Mouse (Mus musculus) midbrain, embryonic 15.5 days (tissue): ENCODE data around the gene Taf6. TPM values are rescaled to one million over a fixed set of nuclear protein-coding genes. Genes with fewer than 3 reads are reported as not detected.

Source experiments
- ATAC-seq: fragments of 200-750 bp; cut with Nextera tagmentation; replicated peaks from 2 replicates; pipeline ENCODE4 v1.8.0; 2017; ENCODE audit warnings: moderate TSS enrichment
- H3K27ac ChIP-seq: fragments of 300-500 bp; sonication (generic); 2 replicates; pipeline ENCODE4 v1.5.1; 2015; ENCODE audit warnings: mild to moderate bottlenecking, inconsistent platforms
- H3K27me3 ChIP-seq: fragments of 300-500 bp; sonication (generic); replicated peaks from 2 replicates; pipeline ENCODE4 v1.6.1; 2015; ENCODE audit warnings: inconsistent platforms
- H3K36me3 ChIP-seq: fragments of 300-500 bp; sonication (generic); replicated peaks from 2 replicates; pipeline ENCODE4 v1.6.1; 2015; ENCODE audit warnings: inconsistent platforms
- H3K4me1 ChIP-seq: fragments of 300-500 bp; sonication (generic); 2 replicates; pipeline ENCODE4 v1.6.1; 2015; ENCODE audit warnings: inconsistent platforms
- H3K4me2 ChIP-seq: fragments of 300-500 bp; sonication (generic); 2 replicates; pipeline ENCODE4 v1.6.1; 2015; ENCODE audit warnings: inconsistent platforms, mild to moderate bottlenecking, moderate library complexity
- H3K4me3 ChIP-seq: fragments of 300-500 bp; sonication (generic); 2 replicates; pipeline ENCODE4 v1.5.1; 2015; ENCODE audit warnings: mild to moderate bottlenecking, inconsistent platforms
- H3K9ac ChIP-seq: fragments of 300-500 bp; sonication (generic); 2 replicates; pipeline ENCODE4 v1.6.1; 2015; ENCODE audit warnings: mild to moderate bottlenecking, inconsistent platforms
- H3K9me3 ChIP-seq: fragments of 300-500 bp; sonication (generic); 2 replicates; pipeline ENCODE4 v1.6.1; 2016; ENCODE audit warnings: inconsistent platforms
- WGBS: fragments of 180-500 bp; shearing (Covaris S2); methylation state at CpG from one replicate; pipeline ENCODE4 v1.1.7; 2015; ENCODE audit warnings: mixed read lengths; 5-methylcytosine and 5-hydroxymethylcytosine counted together
- polyA plus RNA-seq: library from polyadenylated mRNA; unstranded; fragments of >200 nt; fragmentation: Nextera tagmentation; extraction: Ambion mirVana; gene quantifications from 2 replicates; pipeline ENCODE4 v1.2.1, GENCODE M21; 2015

The Taf6 gene
- polyA plus RNA-seq, 1 experiment from 2014 or later, result 83.6 TPM

DNA sequence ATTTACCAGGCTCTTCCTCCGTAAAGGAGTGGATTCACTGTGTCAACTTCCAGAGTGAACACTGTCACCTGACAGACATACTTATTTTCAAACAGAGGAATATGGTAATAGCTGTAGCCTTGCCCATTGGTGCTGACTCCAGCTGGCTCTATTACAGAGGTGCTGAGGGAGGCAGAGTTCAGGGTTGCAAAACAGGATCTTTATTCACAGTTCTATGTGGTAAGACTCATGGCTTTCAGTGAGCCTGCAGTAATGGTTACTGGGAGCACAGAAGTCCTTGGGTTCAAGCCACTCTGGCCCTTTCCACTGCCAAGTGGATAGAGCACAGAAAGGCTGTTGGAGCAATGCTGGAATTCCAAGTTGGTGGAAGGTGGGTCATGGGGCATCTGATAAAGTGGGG lies 20.0 kb upstream of the Taf6 start:
- H3K4me1 ChIP-seq, result no peaks in the 10 kb centered on the region
- H3K4me2 ChIP-seq, result no peak overlapping the region
- no peak overlapping the region for H3K9ac ChIP-seq
- no peaks in the 10 kb centered on the region for H3K27me3 ChIP-seq
- no peak overlapping the region for H3K4me3 ChIP-seq
- H3K27ac ChIP-seq, result no peak overlapping the region
- H3K36me3 ChIP-seq, result no peaks in the 10 kb centered on the region
- H3K9me3 ChIP-seq, result no peaks in the 10 kb centered on the region; the same call in 1 of the 2 replicates
- no peak for ATAC-seq
- 79% methylated on average over 1 of the region's 1 CpGs for WGBS

DNA sequence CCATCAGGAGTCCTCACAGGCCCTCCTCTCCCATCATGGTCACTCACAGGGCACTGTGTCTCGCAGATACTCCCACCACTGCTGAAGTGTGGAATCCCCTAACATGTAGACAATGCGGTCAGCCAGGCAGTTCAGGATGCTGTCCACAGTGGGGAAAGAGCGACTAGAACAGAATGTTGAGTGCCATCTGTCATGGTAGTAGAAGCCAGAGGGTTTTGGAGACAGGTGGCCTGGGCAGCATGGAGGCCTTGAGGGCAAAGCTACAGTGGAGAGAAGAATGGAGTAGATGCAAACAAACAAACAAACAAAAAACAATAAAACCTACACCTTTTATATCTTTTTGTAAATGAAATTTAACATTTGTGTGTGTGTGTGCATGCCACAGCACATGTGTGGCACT lies 14.8 kb upstream of the Taf6 start:
- no peak overlapping the region for H3K4me2 ChIP-seq
- ATAC-seq, result no peak
- no peaks in the 10 kb centered on the region for H3K4me1 ChIP-seq
- H3K9ac ChIP-seq, result no peak overlapping the region
- WGBS, result 78% methylated on average over 3 of the region's 3 CpGs
- H3K9me3 ChIP-seq, result no peaks in the 10 kb centered on the region; the same call in 1 of the 2 replicates
- no peaks in the 10 kb centered on the region for H3K27me3 ChIP-seq
- no peak overlapping the region for H3K27ac ChIP-seq
- no peaks in the 10 kb centered on the region for H3K36me3 ChIP-seq
- H3K4me3 ChIP-seq, result no peak overlapping the region

DNA sequence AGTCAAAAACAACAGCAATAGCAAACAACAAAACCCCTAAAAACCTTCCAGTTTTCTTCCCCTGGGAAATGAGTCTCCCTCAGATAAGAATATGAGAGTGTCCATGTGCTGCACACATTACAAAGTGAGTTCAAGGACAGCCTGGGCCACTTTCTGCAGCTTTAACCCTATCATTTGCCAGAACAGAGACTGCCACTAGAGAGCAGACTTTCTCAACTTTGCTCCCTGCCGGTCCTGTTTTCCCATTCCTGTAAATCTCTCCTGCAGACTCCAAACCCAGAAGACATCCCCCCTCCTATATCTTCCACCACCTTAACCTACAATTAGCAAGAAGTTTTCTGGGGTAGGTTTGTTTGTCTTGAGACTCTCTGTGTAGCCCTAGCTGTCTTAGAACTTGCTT lies 12.3 kb upstream of the Taf6 start:
- WGBS, result 5% methylated on average over 1 of the region's 1 CpGs
- no peak for ATAC-seq

DNA sequence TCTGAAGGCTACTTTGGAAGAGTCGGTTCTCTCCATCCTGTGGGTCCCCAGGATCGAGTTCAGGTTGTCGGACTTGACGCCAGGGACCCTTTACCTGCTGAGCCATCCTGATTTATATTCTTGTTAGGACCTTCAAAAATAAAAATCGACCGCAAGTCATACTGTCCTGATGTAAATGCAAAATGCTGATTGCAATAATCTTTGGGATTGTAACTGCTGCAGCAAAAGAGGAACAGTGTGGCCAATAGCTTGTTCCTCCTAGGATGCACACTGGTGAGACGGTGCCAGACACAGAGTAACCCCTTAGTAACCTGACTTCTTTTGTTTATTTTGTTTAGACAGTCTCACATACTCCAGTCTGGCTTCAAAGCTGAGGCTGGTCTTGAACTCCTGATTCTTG lies 8.2 kb upstream of the Taf6 start:
- Histone ChIP-seq H3K27me3 (no peaks in the 10 kb centered on the region), H3K4me2 (peak overlapping the region; percentile 66), H3K36me3 (peaks cover 12% of the 10 kb centered on the region), H3K4me3 (peak overlapping the region; percentile 73), H3K27ac (peak overlapping the region; percentile 92), H3K9me3 (no peaks in the 10 kb centered on the region), H3K4me1 (peaks cover 21% of the 10 kb centered on the region), H3K9ac (peak overlapping the region; percentile 86)
- WGBS, result 70% methylated on average over 7 of the region's 7 CpGs
- no peak for ATAC-seq

More for the DNA sequence above, 12.3 kb upstream of the Taf6 start:
- H3K27me3 ChIP-seq, result no peaks in the 10 kb centered on the region
- H3K9ac ChIP-seq, result no peak overlapping the region
- H3K4me2 ChIP-seq, result no peak overlapping the region
- peaks cover 13% of the 10 kb centered on the region for H3K4me1 ChIP-seq
- H3K9me3 ChIP-seq, result no peaks in the 10 kb centered on the region; the same call in 1 of the 2 replicates
- no peak overlapping the region for H3K4me3 ChIP-seq
- no peaks in the 10 kb centered on the region for H3K36me3 ChIP-seq
- no peak overlapping the region for H3K27ac ChIP-seq

DNA sequence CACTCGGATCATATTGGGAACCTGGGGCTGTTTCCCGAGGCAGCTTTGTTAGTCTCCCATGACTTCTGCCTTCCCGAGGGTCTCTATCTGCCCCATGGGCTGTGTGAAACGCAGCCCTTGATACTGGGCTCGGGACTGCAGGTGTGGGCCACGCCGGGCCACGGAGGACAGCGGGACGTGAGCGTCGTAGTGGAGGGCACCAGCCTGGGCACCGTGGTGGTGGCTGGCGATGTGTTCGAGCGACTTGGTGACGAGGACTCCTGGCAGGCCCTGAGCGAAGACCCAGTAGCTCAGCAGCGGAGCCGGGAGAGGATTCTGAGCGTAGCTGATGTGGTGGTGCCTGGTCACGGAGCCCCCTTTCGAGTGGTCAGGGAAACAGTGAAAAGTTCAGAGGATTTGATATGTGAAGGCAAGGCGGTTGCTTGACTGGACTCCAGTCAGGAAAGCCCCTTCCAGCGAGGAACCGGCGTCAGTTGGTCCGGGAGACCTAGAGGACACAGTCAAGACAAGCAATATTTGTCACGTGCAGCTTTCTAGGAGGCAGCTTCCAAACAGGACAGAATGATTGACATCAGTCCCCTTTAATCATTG lies 7.6 kb upstream of the Taf6 start:
- H3K4me2 ChIP-seq, result peak overlapping the region; percentile 66
- no peaks in the 10 kb centered on the region for H3K9me3 ChIP-seq
- peaks cover 12% of the 10 kb centered on the region for H3K36me3 ChIP-seq
- no peaks in the 10 kb centered on the region for H3K27me3 ChIP-seq
- H3K9ac ChIP-seq, result peak overlapping the region; percentile 86
- H3K4me3 ChIP-seq, result peak overlapping the region; percentile 73
- peak; percentile 72 for ATAC-seq
- H3K27ac ChIP-seq, result peak overlapping the region; percentile 92
- 1% methylated on average over 29 of the region's 29 CpGs for WGBS
- peaks cover 21% of the 10 kb centered on the region for H3K4me1 ChIP-seq

DNA sequence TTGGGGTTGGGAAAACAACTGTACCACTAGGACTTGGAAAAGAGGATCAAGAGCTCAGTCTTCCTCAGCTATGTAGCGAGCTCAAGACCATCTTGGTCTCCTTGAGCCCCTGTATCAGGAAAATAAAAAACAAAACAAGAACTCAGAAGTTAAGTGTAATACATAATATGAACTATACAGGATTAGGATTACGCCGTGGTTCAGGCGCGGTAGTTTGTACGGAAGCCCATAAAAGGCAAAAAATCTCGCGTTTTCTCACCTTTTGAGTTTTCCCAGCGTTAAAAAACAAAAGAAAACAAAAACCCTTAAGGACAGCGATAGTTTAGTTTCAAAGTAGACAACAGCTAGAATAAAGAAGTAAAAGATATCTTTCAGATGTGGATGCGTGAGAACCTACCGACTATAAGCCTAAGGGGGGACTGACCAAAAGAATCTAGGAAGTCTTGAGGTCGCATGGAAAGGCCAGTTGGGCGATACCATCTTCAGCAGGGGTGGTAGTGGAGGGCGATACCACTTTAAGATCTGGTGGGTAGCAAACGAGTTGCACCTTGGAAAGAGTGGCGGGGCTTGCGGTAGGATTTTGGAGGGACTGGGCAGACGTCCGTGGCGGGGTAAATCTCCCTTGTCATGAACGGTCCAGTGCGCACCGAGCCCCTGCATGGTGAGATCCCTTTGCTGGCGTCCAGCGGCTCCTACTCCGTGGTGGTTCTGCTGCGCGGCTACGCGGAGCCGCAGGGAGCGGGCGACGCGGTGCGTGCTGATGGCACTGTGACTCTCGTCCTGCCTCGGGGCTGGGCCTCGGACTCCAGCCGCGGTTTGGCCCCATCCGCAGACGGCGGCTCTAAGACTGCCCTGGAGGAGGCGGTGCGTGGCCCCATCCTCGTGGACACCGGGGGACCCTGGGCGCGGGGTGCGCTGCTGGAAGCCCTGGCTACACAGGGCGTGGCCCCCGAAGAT lies 6.8 kb upstream of the Taf6 start, which contains the start of gene Mblac1:
Gene Mblac1 (plus strand): TSS at position 544 of the 957 bp plus-strand sequence.
- peaks cover 21% of the 10 kb centered on the region for H3K4me1 ChIP-seq
- peak; percentile 87 for ATAC-seq
- peak within 1 kb of the TSS; percentile 66 for H3K4me2 ChIP-seq
- no peaks in the 10 kb centered on the region for H3K27me3 ChIP-seq
- H3K9ac ChIP-seq, result peak within 1 kb of the TSS; percentile 86
- peaks cover 12% of the 10 kb centered on the region for H3K36me3 ChIP-seq
- WGBS, result 6% methylated on average over 54 of the region's 54 CpGs
- H3K9me3 ChIP-seq, result no peaks in the 10 kb centered on the region
- H3K27ac ChIP-seq, result peak within 1 kb of the TSS; percentile 92
- H3K4me3 ChIP-seq, result peak within 1 kb of the TSS; percentile 73

DNA sequence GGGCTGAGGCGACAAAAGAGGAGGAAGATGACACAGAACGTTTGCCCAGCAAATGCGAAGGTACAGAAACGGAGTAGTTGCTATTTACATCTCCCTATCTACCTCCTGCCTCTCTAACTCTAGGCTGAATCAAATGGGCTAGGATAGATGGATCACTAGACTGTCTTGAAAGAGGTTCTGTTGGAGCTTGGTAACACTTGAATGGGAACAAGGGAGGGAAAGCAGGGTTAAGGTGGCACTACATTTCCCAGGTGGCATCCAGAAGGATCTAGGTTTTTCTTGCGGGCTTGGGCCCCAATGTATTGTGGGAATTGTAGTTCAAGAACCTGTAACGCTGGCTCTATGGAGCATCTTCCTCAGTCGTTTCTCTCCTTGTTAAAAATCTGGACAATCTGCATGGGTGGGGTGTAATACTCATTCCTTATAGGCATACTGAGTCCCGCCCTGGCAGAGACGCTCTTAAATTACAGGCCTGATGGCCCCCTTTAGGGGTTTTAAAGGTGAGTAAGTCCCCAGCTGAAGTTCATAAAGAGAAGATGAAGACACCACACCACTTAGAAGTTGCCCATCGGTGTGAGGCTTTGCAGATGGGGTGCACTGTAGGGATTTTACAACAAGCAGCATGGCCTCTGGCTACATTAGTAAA lies 533 bp upstream of the Taf6 start:
- H3K27me3 ChIP-seq, result no peaks in the 10 kb centered on the region
- peak; percentile 86 for ATAC-seq
- H3K4me2 ChIP-seq, result peak overlapping the region; percentile 71
- no peaks in the 10 kb centered on the region for H3K9me3 ChIP-seq
- 0% methylated on average over 10 of the region's 10 CpGs for WGBS
- peak overlapping the region; percentile 71 for H3K9ac ChIP-seq
- H3K27ac ChIP-seq, result peak overlapping the region; percentile 84
- peak overlapping the region; percentile 71 for H3K4me3 ChIP-seq
- peaks cover 22% of the 10 kb centered on the region for H3K4me1 ChIP-seq
- H3K36me3 ChIP-seq, result peaks cover 15% of the 10 kb centered on the region

DNA sequence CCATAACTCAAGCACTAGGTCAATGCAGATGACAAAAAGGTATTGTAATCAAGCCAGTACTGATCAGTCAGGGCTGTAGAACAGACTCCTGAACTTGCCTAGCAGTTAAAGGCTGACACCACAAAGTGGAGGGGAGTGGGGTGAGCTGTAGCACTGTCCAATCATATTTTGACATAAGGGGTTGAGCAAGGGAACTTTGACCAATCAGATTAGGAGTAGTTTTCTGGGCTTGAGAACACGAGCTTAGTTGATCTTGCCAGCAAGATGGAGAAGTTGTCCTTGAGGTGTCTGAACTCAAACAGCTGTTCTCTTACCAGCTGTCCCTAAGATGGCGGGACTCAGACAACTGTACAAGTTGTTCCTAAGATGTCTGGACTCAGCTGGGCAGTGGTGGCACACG lies 14.0 kb downstream of the Taf6 start:
- no peak for ATAC-seq
- WGBS, result 87% methylated on average over 3 of the region's 3 CpGs
- H3K9me3 ChIP-seq, result no peaks in the 10 kb centered on the region
- H3K36me3 ChIP-seq, result peaks cover 25% of the 10 kb centered on the region
- H3K4me1 ChIP-seq, result peaks cover 30% of the 10 kb centered on the region
- no peak overlapping the region for H3K27ac ChIP-seq
- H3K4me2 ChIP-seq, result no peak overlapping the region
- H3K27me3 ChIP-seq, result no peaks in the 10 kb centered on the region
- no peak overlapping the region for H3K9ac ChIP-seq
- H3K4me3 ChIP-seq, result no peak overlapping the region

DNA sequence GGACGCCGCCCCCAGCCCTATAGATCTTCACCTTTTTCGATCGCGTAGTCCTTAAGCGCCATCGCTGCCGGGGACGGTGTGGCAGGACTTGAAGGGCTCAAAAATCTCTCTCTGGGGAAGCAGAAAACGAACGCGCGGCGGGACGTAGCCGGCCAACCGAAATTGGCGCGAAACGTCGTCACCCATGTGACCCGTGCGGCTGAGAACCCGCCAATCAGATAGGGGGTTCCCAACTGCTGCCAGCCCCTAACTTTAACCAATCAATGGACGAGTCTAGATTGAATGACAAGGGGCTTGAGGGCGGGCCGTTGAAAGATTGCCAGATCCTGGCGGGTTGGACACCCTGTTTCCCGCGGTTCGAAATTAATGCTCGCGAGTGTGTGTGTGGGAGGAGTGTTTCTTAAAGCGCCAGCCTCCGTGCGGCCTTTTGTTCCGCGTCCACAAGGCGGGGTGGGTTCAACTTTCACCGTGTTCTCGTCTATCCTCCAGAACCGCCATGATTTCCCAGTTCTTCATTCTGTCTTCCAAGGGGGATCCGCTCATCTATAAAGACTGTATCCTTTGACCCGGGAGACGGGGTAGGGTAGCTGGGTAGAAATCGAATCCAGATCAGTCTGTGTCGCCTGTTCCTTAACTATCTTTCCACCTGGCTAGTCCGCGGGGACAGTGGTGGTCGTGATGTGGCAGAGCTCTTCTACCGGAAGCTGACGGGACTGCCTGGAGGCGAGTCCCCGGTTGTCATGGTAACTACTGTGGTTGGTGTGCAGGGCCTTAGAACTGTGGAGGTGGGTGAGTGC lies 15.4 kb downstream of the Taf6 start, which contains the start of the genes Ap4m1 and Mcm7:
Gene Ap4m1 (plus strand): TSS at position 308 of the 797 bp plus-strand sequence.
Gene Mcm7 (minus strand): TSS at position 728 of the 797 bp plus-strand sequence.
- under 1% methylated on average over 54 of the region's 54 CpGs for WGBS
- peak; percentile 96 for ATAC-seq
- H3K9ac ChIP-seq, result peak within 1 kb of the TSS; percentile 51
- no peaks in the 10 kb centered on the region for H3K27me3 ChIP-seq
- peaks cover 25% of the 10 kb centered on the region for H3K36me3 ChIP-seq
- no peaks in the 10 kb centered on the region for H3K9me3 ChIP-seq
- peaks cover 30% of the 10 kb centered on the region for H3K4me1 ChIP-seq
- peak within 1 kb of the TSS; percentile 61 for H3K4me3 ChIP-seq
- peak within 1 kb of the TSS; percentile 91 for H3K27ac ChIP-seq
- H3K4me2 ChIP-seq, result peak within 1 kb of the TSS; percentile 97

DNA sequence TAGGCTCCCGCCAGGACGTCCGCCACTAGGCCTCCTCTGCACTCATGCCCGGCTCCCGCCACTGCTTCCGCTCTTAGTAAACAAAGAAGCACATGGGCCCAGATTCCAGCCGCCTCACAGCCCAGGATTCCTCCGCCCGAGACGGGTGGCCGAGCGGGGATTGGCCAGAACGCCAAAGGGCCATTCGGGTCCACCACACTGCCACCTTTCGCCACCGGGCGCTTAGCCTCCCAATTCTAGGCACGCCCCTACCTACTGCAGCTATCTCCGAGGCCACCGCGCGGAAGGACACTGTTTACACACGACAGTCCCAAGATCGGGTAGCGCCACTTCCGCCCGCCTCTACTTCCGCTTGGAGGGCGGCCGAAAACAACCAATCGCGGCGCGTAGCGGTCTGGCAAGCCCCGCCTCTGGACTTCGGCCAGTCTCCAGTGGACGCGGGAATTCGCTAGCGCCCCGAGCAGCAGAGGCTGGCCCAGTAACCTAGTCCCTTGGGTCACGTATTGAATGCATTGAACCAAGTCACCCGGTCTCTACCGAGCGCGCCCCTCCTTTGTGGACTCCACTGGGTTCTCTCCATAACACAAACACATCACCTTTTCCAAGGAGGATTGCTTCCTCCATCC lies 16.2 kb downstream of the Taf6 start:
- Histone ChIP-seq H3K4me3 (peak overlapping the region; percentile 61), H3K36me3 (peaks cover 28% of the 10 kb centered on the region), H3K9me3 (no peaks in the 10 kb centered on the region), H3K4me2 (peak overlapping the region; percentile 97), H3K27ac (peak overlapping the region; percentile 91), H3K4me1 (peaks cover 30% of the 10 kb centered on the region), H3K27me3 (no peaks in the 10 kb centered on the region), H3K9ac (peak overlapping the region; percentile 50)
- peak; percentile 89 for ATAC-seq
- WGBS, result under 1% methylated on average over 47 of the region's 47 CpGs

DNA sequence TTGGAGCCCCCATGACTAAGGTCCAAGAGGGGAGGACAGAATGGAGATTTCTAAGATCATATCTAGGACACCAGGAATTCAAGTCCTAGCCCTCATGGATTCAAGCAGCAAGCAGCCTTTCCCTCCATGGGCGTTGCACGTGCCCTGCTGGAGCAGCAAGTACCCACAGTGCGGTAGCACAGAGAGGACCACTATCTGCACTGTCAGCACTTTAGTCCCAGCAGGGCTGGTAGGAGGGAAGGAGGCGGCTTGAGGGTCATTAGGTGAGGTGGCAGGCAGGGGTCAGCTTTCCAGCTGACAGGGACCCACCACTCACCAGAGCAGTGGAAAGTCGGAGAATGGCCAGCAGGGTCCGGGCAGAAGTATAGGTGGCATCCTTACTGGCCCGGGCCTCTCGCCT lies 21.7 kb downstream of the Taf6 start:
- Histone ChIP-seq H3K9me3 (no peaks in the 10 kb centered on the region), H3K4me2 (no peak overlapping the region), H3K9ac (no peak overlapping the region), H3K27me3 (no peaks in the 10 kb centered on the region), H3K4me1 (peaks cover 24% of the 10 kb centered on the region), H3K36me3 (peaks cover 61% of the 10 kb centered on the region), H3K27ac (0 out of 2 replicates have a peak overlapping the region, but pooled peaks have one; percentile 18), H3K4me3 (no peak overlapping the region)
- 82% methylated on average over 8 of the region's 8 CpGs for WGBS
- no peak for ATAC-seq
